Mouse (Mus musculus) CD4-positive helper T cell, adult 2 months (primary cell): Measurements from ENCODE around the gene Cd164.
A peak's percentile ranks its signal among the peaks of the same experiment; 100 is the strongest.

Experiments used
- DNase-seq: peaks from one replicate; pipeline ENCODE4 v3.0.0-alpha.2; 2012; ENCODE audit warnings: low read depth, missing footprints, low spot score

Gene Cd164

GRCm38 (mm10) chr10:41546396-41547165, 27.4 kb downstream of the Cd164 start:
- DNase-seq = no peak

- DNase-seq = no peak
Observed at GRCm38 (mm10) chr10:41550711-41551110, 31.5 kb downstream of the Cd164 start.

- DNase-seq = peak; percentile 28
Observed at GRCm38 (mm10) chr10:41552319-41552718, 33.1 kb downstream of the Cd164 start.

GRCm38 (mm10) chr10:41552847-41553589, 33.8 kb downstream of the Cd164 start:
- DNase-seq = peak; percentile 61

GRCm38 (mm10) chr10:41553711-41554110, 34.5 kb downstream of the Cd164 start:
- DNase-seq = no peak

GRCm38 (mm10) chr10:41555081-41555480, 35.9 kb downstream of the Cd164 start:
- DNase-seq = no peak

- no peak for DNase-seq
Observed at GRCm38 (mm10) chr10:41558401-41558800, 39.2 kb downstream of the Cd164 start.

GRCm38 (mm10) chr10:41561701-41562395, 42.6 kb downstream of the Cd164 start:
- no peak for DNase-seq

GRCm38 (mm10) chr10:41565141-41565540, 45.9 kb downstream of the Cd164 start:
- DNase-seq = no peak

- no peak for DNase-seq
Observed at GRCm38 (mm10) chr10:41568306-41568705, 49.1 kb downstream of the Cd164 start.

- DNase-seq = no peak
Observed at GRCm38 (mm10) chr10:41571065-41571464, 51.9 kb downstream of the Cd164 start.

GRCm38 (mm10) chr10:41572274-41572673, 53.1 kb downstream of the Cd164 start:
- peak; percentile 49 for DNase-seq

- no peak for DNase-seq
Observed at GRCm38 (mm10) chr10:41573190-41573589, 54.0 kb downstream of the Cd164 start.

GRCm38 (mm10) chr10:41575451-41576327, 56.5 kb downstream of the Cd164 start:
- no peak for DNase-seq

GRCm38 (mm10) chr10:41576328-41576833, 57.2 kb downstream of the Cd164 start:
- DNase-seq = no peak

- no peak for DNase-seq
Observed at GRCm38 (mm10) chr10:41578541-41578940, 59.3 kb downstream of the Cd164 start.

- no peak for DNase-seq
Observed at GRCm38 (mm10) chr10:41580441-41580840, 61.2 kb downstream of the Cd164 start.
